Mouse (Mus musculus) thymus, adult 2 months (tissue): Measurements from ENCODE around the gene Selenbp1.
"Not testable (repeated sequence)": the region's sequence is repeated elsewhere in the genome, so short reads cannot be mapped to it uniquely, and the experiment has no call there.

ENCODE experiments used
- CTCF ChIP-seq: fragments of 200-500 bp; IDR thresholded peaks from 2 replicates; pipeline ENCODE4 v1.5.1; 2012; ENCODE audit warnings: mild to moderate bottlenecking, control low read depth, low read length, moderate library complexity, borderline replicate concordance; ENCODE audit not compliant: control insufficient read depth, poor library complexity, insufficient read depth; ENCODE audit errors: extremely low read depth
- POLR2A ChIP-seq: fragments of 200-500 bp; IDR thresholded peaks from 2 replicates; pipeline ENCODE4 v1.6.1; 2012; ENCODE audit warnings: mild to moderate bottlenecking, low read length, control low read depth, moderate library complexity; ENCODE audit not compliant: control insufficient read depth, poor library complexity, insufficient read depth; ENCODE audit errors: extremely low read depth

DNA sequence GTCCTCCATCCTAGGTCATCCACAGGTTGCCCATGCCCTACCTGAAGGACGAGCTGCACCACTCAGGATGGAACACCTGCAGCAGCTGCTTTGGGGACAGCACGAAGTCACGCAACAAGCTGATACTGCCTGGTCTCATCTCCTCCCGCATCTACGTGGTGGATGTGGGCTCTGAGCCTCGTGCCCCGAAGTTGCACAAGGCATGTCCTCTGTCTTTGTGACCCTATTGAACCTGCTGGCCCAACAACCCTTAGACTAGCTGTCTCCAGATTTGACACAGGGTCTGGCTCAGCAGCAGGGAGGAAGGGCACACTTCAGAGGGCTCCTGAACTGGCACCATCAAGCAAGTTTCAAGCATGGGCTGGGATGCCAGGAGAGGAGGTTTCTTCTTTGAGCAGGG, 4.3 kb downstream of the Selenbp1 start:
- not testable (repeated sequence) for TF ChIP-seq CTCF, POLR2A
